Mouse (Mus musculus) forebrain, embryonic 14.5 days (tissue): ENCODE data around the gene Hdac8. TPM values are rescaled to one million over a fixed set of nuclear protein-coding genes. Genes with fewer than 3 reads are reported as not detected.

Source experiments
- ATAC-seq: fragments of 200-750 bp; cut with Nextera tagmentation; 2 replicates; pipeline ENCODE4 v1.8.0; 2017; ENCODE audit warnings: mild to moderate bottlenecking, moderate library complexity
- DNase-seq: peaks from one replicate; pipeline ENCODE4 v3.0.0-alpha.2; 2015; ENCODE audit warnings: low spot score
- H3K27ac ChIP-seq: fragments of 300-500 bp; sonication (generic); 2 replicates; pipeline ENCODE4 v1.5.1; 2014; ENCODE audit warnings: low read depth, mild to moderate bottlenecking, control low read depth, low read length, moderate library complexity
- H3K27me3 ChIP-seq: fragments of 300-500 bp; sonication (generic); replicated peaks from 2 replicates; pipeline ENCODE4 v1.6.1; 2014; ENCODE audit warnings: low read length, control low read depth, mixed read lengths; ENCODE audit not compliant: control insufficient read depth, insufficient read depth
- H3K36me3 ChIP-seq: fragments of 300-500 bp; sonication (generic); 2 replicates; pipeline ENCODE4 v1.6.1; 2014; ENCODE audit warnings: low read length, control low read depth; ENCODE audit not compliant: control insufficient read depth, insufficient read depth
- H3K4me1 ChIP-seq: fragments of 300-500 bp; sonication (generic); 2 replicates; pipeline ENCODE4 v1.6.1; 2014; ENCODE audit warnings: antibody characterized with exemption, low read length, control low read depth; ENCODE audit not compliant: control insufficient read depth, insufficient read depth
- H3K4me2 ChIP-seq: fragments of 300-500 bp; sonication (generic); 2 replicates; pipeline ENCODE4 v1.6.1; 2014; ENCODE audit warnings: mild to moderate bottlenecking, control low read depth, low read length
- H3K4me3 ChIP-seq: fragments of 300-500 bp; sonication (generic); 2 replicates; pipeline ENCODE4 v1.5.1; 2014; ENCODE audit warnings: low read depth, low read length, control low read depth
- H3K9ac ChIP-seq: fragments of 300-500 bp; sonication (generic); 2 replicates; pipeline ENCODE4 v1.6.1; 2014; ENCODE audit warnings: mild to moderate bottlenecking, low read length, control low read depth, moderate library complexity
- H3K9me3 ChIP-seq: fragments of 300-500 bp; sonication (generic); replicated peaks from 2 replicates; pipeline ENCODE4 v1.6.1; 2016; ENCODE audit warnings: low read length, control low read depth, mixed read lengths; ENCODE audit not compliant: control insufficient read depth
- WGBS: fragments of 180-500 bp; shearing (Covaris S2); extraction: QIAGEN DNeasy Blood & Tissue Kit; methylation state at CpG from one replicate; pipeline ENCODE4 v1.1.7; 2014; 5-methylcytosine and 5-hydroxymethylcytosine counted together
- polyA plus RNA-seq: library from polyadenylated mRNA; unstranded; fragments of >200 nt; fragmentation: Nextera tagmentation; extraction: Ambion mirVana; gene quantifications from 2 replicates; pipeline ENCODE4 v1.2.1, GENCODE M21; 2014

The Hdac8 gene
- polyA plus RNA-seq, 1 experiment from 2014 or later: 3.5 TPM

DNA sequence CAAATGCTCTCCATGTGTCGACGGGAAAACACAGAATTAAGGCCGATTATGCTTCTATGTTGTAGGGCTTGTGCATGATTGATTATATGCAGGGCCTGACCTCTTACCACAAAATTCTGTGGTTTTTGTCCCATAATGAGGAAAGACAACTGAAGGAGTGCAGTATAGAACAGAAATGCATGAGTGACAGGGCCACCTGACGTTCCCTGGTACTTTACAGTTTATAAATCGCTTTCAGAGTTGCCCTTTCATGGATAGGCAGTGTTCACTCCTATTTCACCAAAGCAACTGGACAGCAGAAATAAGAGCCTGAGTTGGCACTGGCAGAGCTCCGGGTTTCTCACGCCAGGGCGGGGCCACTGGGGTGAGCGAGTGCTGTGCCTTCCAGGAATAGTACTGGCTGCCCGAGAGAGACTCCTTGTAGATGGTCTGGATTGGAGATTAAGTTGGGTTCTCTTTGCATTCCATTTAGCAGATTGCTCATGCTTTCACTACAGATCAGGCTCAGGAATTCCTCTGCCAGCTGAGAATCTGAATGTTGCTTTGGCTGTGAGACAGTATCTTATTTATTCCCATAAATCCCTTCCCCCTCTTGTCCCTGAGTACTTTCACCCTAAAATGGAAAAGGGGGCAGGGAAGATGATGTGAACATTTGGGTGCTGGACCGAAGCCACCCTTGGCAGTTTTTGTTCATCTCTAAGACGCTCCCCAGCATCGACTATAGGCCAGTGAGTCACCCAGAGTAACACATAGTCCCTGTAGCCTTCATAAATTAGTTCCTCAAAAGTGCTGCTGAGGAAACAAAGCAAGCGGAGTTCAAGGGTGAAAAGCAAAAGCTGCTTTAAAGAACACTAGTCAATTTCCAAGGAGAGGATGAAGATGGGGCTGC is 155.1 kb downstream of the Hdac8 start:
- no peak overlapping the region for H3K4me2 ChIP-seq
- peak; percentile 2 for DNase-seq
- no peak overlapping the region for H3K9ac ChIP-seq
- no peak overlapping the region for H3K27ac ChIP-seq
- ATAC-seq: no peak
- no peaks in the 10 kb centered on the region for H3K4me1 ChIP-seq
- no peaks in the 10 kb centered on the region for H3K9me3 ChIP-seq
- WGBS: 79% methylated on average over 14 of the region's 14 CpGs
- no peaks in the 10 kb centered on the region for H3K36me3 ChIP-seq
- H3K27me3 ChIP-seq: no peaks in the 10 kb centered on the region
- H3K4me3 ChIP-seq: no peak overlapping the region

DNA sequence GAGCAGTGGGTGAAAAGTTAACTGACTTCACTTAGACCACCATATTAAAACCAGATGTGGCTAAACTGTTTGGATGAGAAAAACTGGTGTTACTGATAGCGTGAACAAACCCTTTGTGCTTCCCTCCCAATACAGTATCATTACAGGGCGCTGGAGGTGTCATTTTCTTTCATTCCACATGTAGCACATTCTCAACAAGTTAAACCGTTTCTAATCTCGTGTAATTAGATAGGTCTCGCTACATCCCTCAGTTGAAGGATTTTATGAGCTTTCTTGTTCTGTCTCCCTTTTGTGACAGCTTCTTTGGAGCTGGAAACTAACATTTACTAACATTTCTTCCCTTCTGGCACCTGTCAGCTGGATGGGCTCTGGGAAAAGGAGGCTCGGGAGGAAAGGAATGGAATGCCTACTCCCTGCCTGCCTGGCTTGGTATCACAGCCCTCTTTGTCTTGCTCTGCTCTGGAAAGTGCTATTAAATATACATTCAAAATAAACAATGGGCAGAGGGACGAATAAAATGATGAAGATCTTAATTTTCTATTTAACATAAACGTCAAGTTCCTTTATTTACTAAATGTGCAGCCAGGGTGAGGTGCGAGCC is 156.2 kb downstream of the Hdac8 start:
- no peak overlapping the region for H3K27ac ChIP-seq
- no peaks in the 10 kb centered on the region for H3K9me3 ChIP-seq
- ATAC-seq (no peak), DNase-seq (no peak)
- no peaks in the 10 kb centered on the region for H3K27me3 ChIP-seq
- H3K9ac ChIP-seq: no peak overlapping the region
- H3K4me2 ChIP-seq: no peak overlapping the region
- H3K4me3 ChIP-seq: no peak overlapping the region
- H3K4me1 ChIP-seq: no peaks in the 10 kb centered on the region
- 54% methylated on average over 9 of the region's 9 CpGs for WGBS
- no peaks in the 10 kb centered on the region for H3K36me3 ChIP-seq

DNA sequence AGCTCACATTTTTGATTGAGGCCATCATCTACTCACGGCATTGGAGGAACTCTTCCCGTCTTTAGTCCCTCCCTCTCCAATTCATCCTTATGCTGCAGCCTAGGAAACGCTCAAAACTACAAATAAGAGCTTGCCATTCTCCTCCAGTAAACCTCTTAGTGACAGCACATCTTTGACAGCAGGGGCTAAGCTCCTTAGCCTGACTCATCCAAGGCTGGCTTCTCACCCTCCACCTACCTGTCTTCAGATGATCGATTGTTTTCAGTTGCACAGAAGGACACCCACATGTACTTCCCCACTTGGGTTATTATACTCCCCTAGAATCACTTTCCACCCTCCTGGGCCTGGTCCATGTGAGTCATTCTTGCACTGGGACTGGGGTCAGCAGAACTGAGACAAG is 163.5 kb downstream of the Hdac8 start:
- Histone ChIP-seq H3K4me3 (no peak overlapping the region), H3K27me3 (no peaks in the 10 kb centered on the region; the same call in 1 of the 2 replicates), H3K27ac (no peak overlapping the region), H3K4me2 (no peak overlapping the region), H3K9ac (no peak overlapping the region), H3K9me3 (no peaks in the 10 kb centered on the region), H3K4me1 (no peaks in the 10 kb centered on the region), H3K36me3 (no peaks in the 10 kb centered on the region)
- DNase-seq (no peak), ATAC-seq (no peak)
- 66% methylated on average over 4 of the region's 4 CpGs for WGBS

DNA sequence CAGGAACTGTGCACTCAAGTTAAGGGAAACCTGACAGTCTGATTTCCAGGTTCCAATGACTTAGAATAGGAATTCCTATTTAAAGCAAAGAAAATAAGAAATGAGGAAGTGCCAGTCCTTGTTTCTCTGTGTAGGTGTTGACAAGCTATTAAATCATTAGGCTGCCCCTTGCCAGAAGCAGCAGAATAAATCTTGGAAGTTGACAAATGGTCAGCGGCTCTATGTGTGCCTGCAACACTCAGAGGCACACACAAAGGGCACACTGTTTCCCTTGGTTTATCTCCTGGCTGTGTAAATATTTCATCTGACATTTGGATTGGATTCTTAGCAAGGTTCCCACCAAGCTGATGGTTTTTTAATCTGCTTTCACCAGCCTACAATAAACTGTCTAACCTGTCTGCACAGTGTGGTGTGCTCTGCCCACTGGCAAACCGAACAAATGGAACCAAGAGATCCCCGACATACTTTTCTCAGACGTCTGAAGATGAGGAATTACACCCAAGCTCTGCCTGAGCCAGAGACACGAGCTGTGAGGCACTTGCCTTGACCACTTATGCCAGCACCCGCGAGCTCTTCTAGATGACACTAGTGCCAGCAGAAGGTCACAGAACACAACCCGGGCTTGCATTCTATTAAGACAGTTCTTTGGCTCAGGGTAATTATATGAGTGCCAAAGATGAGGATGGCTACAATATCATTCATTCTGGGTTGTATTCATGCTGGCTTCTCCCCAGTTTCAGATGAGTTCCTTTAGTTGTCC is 165.6 kb downstream of the Hdac8 start:
- no peaks in the 10 kb centered on the region for H3K36me3 ChIP-seq
- H3K27me3 ChIP-seq: no peaks in the 10 kb centered on the region; the same call in 1 of the 2 replicates
- no peaks in the 10 kb centered on the region for H3K9me3 ChIP-seq
- DNase-seq (no peak), ATAC-seq (no peak)
- H3K4me2 ChIP-seq: no peak overlapping the region
- no peaks in the 10 kb centered on the region for H3K4me1 ChIP-seq
- H3K4me3 ChIP-seq: no peak overlapping the region
- 78% methylated on average over 8 of the region's 8 CpGs for WGBS
- H3K27ac ChIP-seq: no peak overlapping the region
- H3K9ac ChIP-seq: no peak overlapping the region

DNA sequence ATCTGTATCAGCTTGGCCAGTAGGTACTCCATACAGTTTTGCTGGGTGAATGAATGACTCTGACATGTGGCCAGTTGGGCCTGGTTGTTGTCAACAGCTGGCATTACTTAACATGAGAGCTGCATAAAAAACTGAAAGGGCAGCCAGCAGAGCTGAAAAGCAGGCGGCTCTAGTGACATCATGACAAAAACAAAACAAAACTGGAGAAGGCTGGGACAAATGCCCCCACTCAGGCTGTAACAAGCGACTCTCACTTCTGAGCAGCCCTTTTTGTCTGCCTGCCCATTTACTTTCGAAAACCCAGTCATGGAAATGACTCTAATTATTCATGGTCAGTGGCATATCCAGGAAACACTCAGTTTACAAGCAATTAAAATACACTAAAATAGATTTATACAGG is 185.5 kb downstream of the Hdac8 start:
- H3K27ac ChIP-seq: no peak overlapping the region
- ATAC-seq (no peak), DNase-seq (no peak)
- no peak overlapping the region for H3K4me3 ChIP-seq
- no peak overlapping the region for H3K4me2 ChIP-seq
- H3K9me3 ChIP-seq: no peaks in the 10 kb centered on the region
- no peaks in the 10 kb centered on the region for H3K36me3 ChIP-seq
- 35% methylated on average over 3 of the region's 3 CpGs for WGBS
- H3K9ac ChIP-seq: no peak overlapping the region
- no peaks in the 10 kb centered on the region for H3K27me3 ChIP-seq
- no peaks in the 10 kb centered on the region for H3K4me1 ChIP-seq

DNA sequence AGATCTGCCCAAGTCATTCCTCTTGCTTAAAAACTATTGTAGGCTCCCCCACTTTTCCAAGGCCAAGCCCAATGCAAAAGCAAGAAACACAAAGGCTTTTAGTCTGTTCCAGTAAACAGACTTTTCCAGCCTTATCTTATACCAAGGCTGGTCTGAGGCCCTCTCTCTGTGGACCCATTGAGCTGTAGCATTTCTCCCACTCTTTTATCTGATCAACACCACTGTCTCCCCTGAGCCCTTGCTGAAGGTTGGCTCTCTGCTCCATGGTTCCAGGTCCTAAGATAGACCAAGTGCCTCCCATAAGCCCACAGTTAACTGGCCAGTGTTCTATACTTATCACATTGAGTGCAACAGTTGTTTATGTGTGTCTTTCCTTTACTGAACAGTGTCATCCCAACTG is 185.9 kb downstream of the Hdac8 start:
- Histone ChIP-seq H3K9ac (no peak overlapping the region), H3K4me2 (no peak overlapping the region), H3K36me3 (no peaks in the 10 kb centered on the region), H3K9me3 (no peaks in the 10 kb centered on the region), H3K27ac (no peak overlapping the region), H3K27me3 (no peaks in the 10 kb centered on the region), H3K4me1 (no peaks in the 10 kb centered on the region), H3K4me3 (no peak overlapping the region)
- DNase-seq (no peak), ATAC-seq (no peak)

DNA sequence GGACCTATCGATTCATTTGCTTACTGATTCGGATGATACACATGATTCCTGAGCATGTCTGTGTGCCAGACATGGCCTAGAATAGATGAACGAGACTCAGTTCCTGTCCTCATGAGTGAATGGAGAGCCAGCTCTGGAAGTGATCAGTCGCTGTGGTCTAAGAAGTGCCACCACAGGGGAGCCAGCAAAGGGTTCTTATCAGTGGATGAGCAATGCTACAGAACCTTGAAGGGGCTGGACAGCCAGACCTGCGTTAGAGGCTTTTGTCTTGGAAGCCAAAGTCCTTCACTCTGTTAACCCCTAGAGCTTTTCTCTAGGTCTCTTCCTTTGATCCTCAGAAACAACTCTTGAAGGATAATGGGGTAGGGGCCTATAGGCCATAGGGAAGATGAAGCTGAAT is 186.4 kb downstream of the Hdac8 start:
- WGBS: 85% methylated on average over 5 of the region's 5 CpGs
- Histone ChIP-seq H3K27me3 (no peaks in the 10 kb centered on the region), H3K36me3 (no peaks in the 10 kb centered on the region), H3K4me2 (no peak overlapping the region), H3K4me1 (no peaks in the 10 kb centered on the region), H3K27ac (no peak overlapping the region), H3K4me3 (no peak overlapping the region), H3K9me3 (no peaks in the 10 kb centered on the region), H3K9ac (no peak overlapping the region)
- DNase-seq: no peak
- no peak for ATAC-seq

DNA sequence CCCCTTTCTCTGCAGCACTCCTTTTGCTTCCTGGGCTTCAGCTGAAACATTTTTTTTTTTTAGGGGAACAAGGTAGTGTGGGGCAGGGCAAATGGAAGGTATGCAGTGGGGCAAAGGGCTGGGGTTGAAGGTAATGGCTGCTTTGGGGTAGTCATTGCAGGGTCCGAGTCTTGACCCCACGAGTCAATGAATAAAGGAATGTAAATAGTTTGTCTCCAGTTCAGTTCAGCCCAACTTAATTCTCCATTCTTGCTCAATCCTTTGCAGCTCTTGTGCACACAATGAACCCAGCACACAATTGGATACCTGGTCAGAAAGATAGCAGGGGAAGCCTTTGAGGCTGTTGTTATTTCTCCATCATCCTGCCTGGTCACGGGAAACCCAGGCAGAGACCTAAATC is 194.0 kb downstream of the Hdac8 start:
- no peak overlapping the region for H3K4me3 ChIP-seq
- no peaks in the 10 kb centered on the region for H3K4me1 ChIP-seq
- DNase-seq (no peak), ATAC-seq (no peak)
- H3K4me2 ChIP-seq: no peak overlapping the region
- no peak overlapping the region for H3K27ac ChIP-seq
- no peak overlapping the region for H3K9ac ChIP-seq
- no peaks in the 10 kb centered on the region for H3K36me3 ChIP-seq
- no peaks in the 10 kb centered on the region for H3K27me3 ChIP-seq
- 86% methylated on average over 3 of the region's 3 CpGs for WGBS
- H3K9me3 ChIP-seq: no peaks in the 10 kb centered on the region

DNA sequence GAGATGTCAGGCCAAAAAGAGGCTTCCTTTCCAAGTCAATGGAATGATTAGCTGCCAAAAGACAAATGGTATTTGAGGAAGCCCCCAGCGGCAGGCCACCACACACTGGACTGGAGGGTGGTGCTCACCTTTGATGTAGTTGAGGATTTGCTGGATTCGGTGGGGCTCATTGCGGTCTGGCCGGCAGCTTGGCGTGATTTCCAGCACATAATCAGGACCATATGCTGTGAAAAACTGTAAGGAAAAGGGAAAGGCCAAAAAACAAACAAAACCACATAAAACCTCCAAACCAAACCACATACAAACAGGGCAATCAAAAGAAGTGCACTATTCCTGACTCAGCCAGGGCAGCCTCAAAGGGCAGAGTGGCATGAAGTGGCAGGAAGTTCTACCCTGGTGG is 197.6 kb downstream of the Hdac8 start:
- no peaks in the 10 kb centered on the region for H3K27me3 ChIP-seq
- no peak for DNase-seq
- H3K9ac ChIP-seq: no peak overlapping the region
- ATAC-seq: no peak
- WGBS: 87% methylated on average over 5 of the region's 5 CpGs
- no peaks in the 10 kb centered on the region for H3K9me3 ChIP-seq
- no peak overlapping the region for H3K4me2 ChIP-seq
- no peak overlapping the region for H3K4me3 ChIP-seq
- no peak overlapping the region for H3K27ac ChIP-seq
- no peaks in the 10 kb centered on the region for H3K36me3 ChIP-seq
- H3K4me1 ChIP-seq: no peaks in the 10 kb centered on the region
